Mouse (Mus musculus): ENCODE measurements around the gene Immp2l. TPM values are rescaled to one million over a fixed set of nuclear protein-coding genes. Genes with fewer than 3 reads are reported as not detected.

The Immp2l gene
- polyA plus RNA-seq, 1 experiment from 2014 or later, result 11.3 TPM

- Histone ChIP-seq H3K4me3 (replicated peaks) (no peak overlapping the region), H3K4me2 (no peak overlapping the region), H3K36me3 (no peaks in the 10 kb centered on the region), H3K4me1 (replicated peaks) (no peaks in the 10 kb centered on the region), H3K9ac (replicated peaks) (no peak overlapping the region), H3K27ac (no peak overlapping the region), H3K9me3 (no peaks in the 10 kb centered on the region), H3K27me3 (no peaks in the 10 kb centered on the region)
- ATAC-seq (ENCODE audit: insufficient number of reproducible peaks, insufficient read depth, low FRiP score, low TSS enrichment, low read depth), result no peak
These were observed 922.6 kb downstream of the Immp2l start for GRCm38 (mm10) chr12:41946536-41946935.

- WGBS, result 89% methylated on average over 1 of the region's 1 CpGs
- no peak overlapping the region for H3K9ac ChIP-seq (replicated peaks)
- no peak overlapping the region for H3K4me3 ChIP-seq (replicated peaks)
- no peaks in the 10 kb centered on the region for H3K4me1 ChIP-seq (replicated peaks)
- no peaks in the 10 kb centered on the region for H3K9me3 ChIP-seq
- ATAC-seq (ENCODE audit: insufficient number of reproducible peaks, insufficient read depth, low FRiP score, low TSS enrichment, low read depth), result no peak
- H3K27ac ChIP-seq, result no peak overlapping the region
- no peaks in the 10 kb centered on the region for H3K36me3 ChIP-seq
- H3K4me2 ChIP-seq, result no peak overlapping the region
- no peaks in the 10 kb centered on the region for H3K27me3 ChIP-seq
These were observed 925.5 kb downstream of the Immp2l start for GRCm38 (mm10) chr12:41949409-41949808.

DNA sequence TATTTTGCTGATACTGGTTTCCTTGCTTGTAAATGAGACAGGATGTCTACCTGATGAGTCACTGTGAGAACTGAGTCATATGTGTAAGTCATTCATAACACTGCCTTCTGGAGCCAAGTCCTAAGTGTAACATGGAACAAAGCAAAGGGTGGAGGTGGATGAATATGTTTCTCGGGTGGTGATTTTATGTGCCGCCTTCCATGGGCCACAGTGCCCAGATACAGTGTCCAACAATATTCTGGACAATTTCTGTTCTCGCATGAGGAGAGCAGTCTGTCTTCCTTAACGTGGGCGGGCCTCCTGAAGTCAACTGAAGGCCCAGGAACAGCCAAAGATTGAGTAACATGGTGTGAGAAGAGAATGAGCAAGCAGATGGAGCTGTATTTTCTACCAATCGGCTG is 926.0 kb downstream of the Immp2l start:
- H3K27ac ChIP-seq, result no peak overlapping the region
- no peaks in the 10 kb centered on the region for H3K4me1 ChIP-seq (replicated peaks)
- H3K36me3 ChIP-seq, result no peaks in the 10 kb centered on the region
- H3K9me3 ChIP-seq, result no peaks in the 10 kb centered on the region
- H3K4me2 ChIP-seq, result no peak overlapping the region
- WGBS, result 90% methylated on average over 6 of the region's 6 CpGs
- H3K9ac ChIP-seq (replicated peaks), result no peak overlapping the region
- H3K4me3 ChIP-seq (replicated peaks), result no peak overlapping the region
- ATAC-seq (ENCODE audit: insufficient number of reproducible peaks, insufficient read depth, low FRiP score, low TSS enrichment, low read depth), result no peak
- H3K27me3 ChIP-seq, result no peaks in the 10 kb centered on the region

- no peak overlapping the region for H3K9ac ChIP-seq (replicated peaks)
- H3K4me1 ChIP-seq (replicated peaks), result no peaks in the 10 kb centered on the region
- no peaks in the 10 kb centered on the region for H3K9me3 ChIP-seq
- no peaks in the 10 kb centered on the region for H3K36me3 ChIP-seq
- no peaks in the 10 kb centered on the region for H3K27me3 ChIP-seq
- WGBS, result 88% methylated on average over 2 of the region's 2 CpGs
- H3K27ac ChIP-seq, result no peak overlapping the region
- no peak overlapping the region for H3K4me3 ChIP-seq (replicated peaks)
- no peak overlapping the region for H3K4me2 ChIP-seq
- ATAC-seq (ENCODE audit: insufficient number of reproducible peaks, insufficient read depth, low FRiP score, low TSS enrichment, low read depth), result no peak
These were observed 926.8 kb downstream of the Immp2l start for GRCm38 (mm10) chr12:41950726-41951125.

GRCm38 (mm10) chr12:41961038-41961437 is 937.1 kb downstream of the Immp2l start:
- H3K4me3 ChIP-seq (replicated peaks), result no peak overlapping the region
- ATAC-seq (ENCODE audit: insufficient number of reproducible peaks, insufficient read depth, low FRiP score, low TSS enrichment, low read depth), result no peak
- no peak overlapping the region for H3K9ac ChIP-seq (replicated peaks)
- no peak overlapping the region for H3K27ac ChIP-seq
- no peaks in the 10 kb centered on the region for H3K36me3 ChIP-seq
- no peaks in the 10 kb centered on the region for H3K4me1 ChIP-seq (replicated peaks)
- H3K27me3 ChIP-seq, result no peaks in the 10 kb centered on the region
- 66% methylated on average over 4 of the region's 4 CpGs for WGBS
- no peak overlapping the region for H3K4me2 ChIP-seq
- no peaks in the 10 kb centered on the region for H3K9me3 ChIP-seq

- Histone ChIP-seq H3K4me1 (replicated peaks) (no peaks in the 10 kb centered on the region), H3K27ac (no peak overlapping the region), H3K9ac (replicated peaks) (no peak overlapping the region), H3K4me3 (replicated peaks) (no peak overlapping the region), H3K36me3 (no peaks in the 10 kb centered on the region), H3K4me2 (no peak overlapping the region), H3K27me3 (no peaks in the 10 kb centered on the region), H3K9me3 (no peaks in the 10 kb centered on the region)
- 67% methylated on average over 1 of the region's 1 CpGs for WGBS
- ATAC-seq (ENCODE audit: insufficient number of reproducible peaks, insufficient read depth, low FRiP score, low TSS enrichment, low read depth), result no peak
These were observed 967.5 kb downstream of the Immp2l start for GRCm38 (mm10) chr12:41991408-41991807.

All from limb, embryonic 12.5 days (tissue).